Mouse (Mus musculus): ENCODE data around the gene Glmn.

- TF ChIP-seq CTCF (IDR thresholded peaks at IDR 0.05; ENCODE audit: borderline replicate concordance, control insufficient read depth, extremely low read depth, insufficient read depth, low read length, poor library complexity) (no peak), POLR2A (IDR thresholded peaks at IDR 0.05; ENCODE audit: control insufficient read depth, extremely low read depth, insufficient read depth, low read length, poor library complexity) (no peak)
These were observed 13.5 kb upstream of the Glmn start for GRCm38 (mm10) chr5:107611224-107611623.
